Mouse (Mus musculus): ENCODE data around the gene Plcl1. TPM values are rescaled to one million over a fixed set of nuclear protein-coding genes. Genes with fewer than 3 reads are reported as not detected.
"Not testable (repeated sequence)": the region's sequence is repeated elsewhere in the genome, so short reads cannot be mapped to it uniquely, and the experiment has no call there.

The Plcl1 gene
- total RNA-seq, 2 experiments from 2014 or later: 0.53 to 1.7 TPM

GRCm38 (mm10) chr1:55436589-55436988, 30.9 kb downstream of the Plcl1 start:
- ATAC-seq (replicated peaks; ENCODE audit: low FRiP score, poor library complexity, severe bottlenecking): no peak

GRCm38 (mm10) chr1:55437095-55437494, 31.4 kb downstream of the Plcl1 start:
- ATAC-seq (replicated peaks; ENCODE audit: low FRiP score, poor library complexity, severe bottlenecking): no peak

- no peak for ATAC-seq (replicated peaks; ENCODE audit: low FRiP score, poor library complexity, severe bottlenecking)
Observed at GRCm38 (mm10) chr1:55438617-55439016, 32.9 kb downstream of the Plcl1 start.

- ATAC-seq (replicated peaks; ENCODE audit: low FRiP score, poor library complexity, severe bottlenecking): no peak
Observed at GRCm38 (mm10) chr1:55445043-55445688, 39.4 kb downstream of the Plcl1 start.

- ATAC-seq (replicated peaks; ENCODE audit: low FRiP score, poor library complexity, severe bottlenecking): no peak
Observed at GRCm38 (mm10) chr1:55445689-55446044, 39.9 kb downstream of the Plcl1 start.

GRCm38 (mm10) chr1:55446273-55446672, 40.6 kb downstream of the Plcl1 start:
- no peak for ATAC-seq (replicated peaks; ENCODE audit: low FRiP score, poor library complexity, severe bottlenecking)

- ATAC-seq (replicated peaks; ENCODE audit: low FRiP score, poor library complexity, severe bottlenecking): no peak
Observed at GRCm38 (mm10) chr1:55446876-55447275, 41.2 kb downstream of the Plcl1 start.

GRCm38 (mm10) chr1:55447661-55448060, 41.9 kb downstream of the Plcl1 start:
- ATAC-seq (replicated peaks; ENCODE audit: low FRiP score, poor library complexity, severe bottlenecking): 0 out of 2 replicates have a peak, but pooled peaks have one; percentile 34

- no peak for ATAC-seq (replicated peaks; ENCODE audit: low FRiP score, poor library complexity, severe bottlenecking)
Observed at GRCm38 (mm10) chr1:55448104-55448503, 42.4 kb downstream of the Plcl1 start.

GRCm38 (mm10) chr1:55449779-55450178, 44.1 kb downstream of the Plcl1 start:
- ATAC-seq (replicated peaks; ENCODE audit: low FRiP score, poor library complexity, severe bottlenecking): no peak

GRCm38 (mm10) chr1:55454119-55454518, 48.4 kb downstream of the Plcl1 start:
- ATAC-seq (replicated peaks; ENCODE audit: low FRiP score, poor library complexity, severe bottlenecking): no peak

- ATAC-seq (replicated peaks; ENCODE audit: low FRiP score, poor library complexity, severe bottlenecking): no peak
Observed at GRCm38 (mm10) chr1:55462301-55462700, 56.6 kb downstream of the Plcl1 start.

GRCm38 (mm10) chr1:55473756-55474155, 68.0 kb downstream of the Plcl1 start:
- ATAC-seq (replicated peaks; ENCODE audit: low FRiP score, poor library complexity, severe bottlenecking): no peak

- no peak for ATAC-seq (replicated peaks; ENCODE audit: low FRiP score, poor library complexity, severe bottlenecking)
Observed at GRCm38 (mm10) chr1:55474976-55475375, 69.3 kb downstream of the Plcl1 start.

GRCm38 (mm10) chr1:55487371-55487770, 81.7 kb downstream of the Plcl1 start:
- not testable (repeated sequence) for ATAC-seq (replicated peaks; ENCODE audit: low FRiP score, poor library complexity, severe bottlenecking)

GRCm38 (mm10) chr1:55488261-55488660, 82.5 kb downstream of the Plcl1 start:
- no peak for ATAC-seq (replicated peaks; ENCODE audit: low FRiP score, poor library complexity, severe bottlenecking)

GRCm38 (mm10) chr1:55489355-55489754, 83.6 kb downstream of the Plcl1 start:
- ATAC-seq (replicated peaks; ENCODE audit: low FRiP score, poor library complexity, severe bottlenecking): no peak

- ATAC-seq (replicated peaks; ENCODE audit: low FRiP score, poor library complexity, severe bottlenecking): no peak
Observed at GRCm38 (mm10) chr1:55499872-55500271, 94.2 kb downstream of the Plcl1 start.

GRCm38 (mm10) chr1:55500981-55501682, 95.4 kb downstream of the Plcl1 start:
- no peak for ATAC-seq (replicated peaks; ENCODE audit: low FRiP score, poor library complexity, severe bottlenecking)

GRCm38 (mm10) chr1:55505811-55506210, 100.1 kb downstream of the Plcl1 start:
- ATAC-seq (replicated peaks; ENCODE audit: low FRiP score, poor library complexity, severe bottlenecking): no peak

- no peak for ATAC-seq (replicated peaks; ENCODE audit: low FRiP score, poor library complexity, severe bottlenecking)
Observed at GRCm38 (mm10) chr1:55507061-55507460, 101.3 kb downstream of the Plcl1 start.

- ATAC-seq (replicated peaks; ENCODE audit: low FRiP score, poor library complexity, severe bottlenecking): no peak
Observed at GRCm38 (mm10) chr1:55509587-55509986, 103.9 kb downstream of the Plcl1 start.
